Mouse (Mus musculus): ENCODE results near the gene Adk.

The Adk gene

GRCm38 (mm10) chr14:21052112-21052780, at the start of gene Adk, which contains the start of gene Ap3m1:
TSS of gene Adk (plus strand) at chr14:21052574.
TSS of gene Ap3m1 (minus strand) at chr14:21052508.
- peak; percentile 99 for DNase-seq (ENCODE audit: low read depth, low spot score)

GRCm38 (mm10) chr14:21013800-21014334, 38.5 kb upstream of the Adk start:
- peak; percentile 19 for DNase-seq (ENCODE audit: low read depth, low spot score)

GRCm38 (mm10) chr14:21017871-21018270, 34.5 kb upstream of the Adk start:
- no peak for DNase-seq (ENCODE audit: low read depth, low spot score)

- DNase-seq (ENCODE audit: low read depth, low spot score): peak; percentile 61
Measured at GRCm38 (mm10) chr14:21018977-21019376, 33.4 kb upstream of the Adk start.

GRCm38 (mm10) chr14:21020435-21020834, 31.9 kb upstream of the Adk start:
- no peak for DNase-seq (ENCODE audit: low read depth, low spot score)

GRCm38 (mm10) chr14:21027542-21027941, 24.8 kb upstream of the Adk start:
- no peak for DNase-seq (ENCODE audit: low read depth, low spot score)

GRCm38 (mm10) chr14:21029025-21029659, 23.2 kb upstream of the Adk start:
- DNase-seq (ENCODE audit: low read depth, low spot score): no peak

- no peak for DNase-seq (ENCODE audit: low read depth, low spot score)
Measured at GRCm38 (mm10) chr14:21031783-21032511, 20.4 kb upstream of the Adk start.

- DNase-seq (ENCODE audit: low read depth, low spot score): no peak
Measured at GRCm38 (mm10) chr14:21034271-21034670, 18.1 kb upstream of the Adk start.

GRCm38 (mm10) chr14:21034791-21035190, 17.6 kb upstream of the Adk start:
- no peak for DNase-seq (ENCODE audit: low read depth, low spot score)

- DNase-seq (ENCODE audit: low read depth, low spot score): no peak
Measured at GRCm38 (mm10) chr14:21039077-21039476, 13.3 kb upstream of the Adk start.

GRCm38 (mm10) chr14:21039623-21040022, 12.8 kb upstream of the Adk start:
- DNase-seq (ENCODE audit: low read depth, low spot score): no peak

- no peak for DNase-seq (ENCODE audit: low read depth, low spot score)
Measured at GRCm38 (mm10) chr14:21047840-21048239, 4.5 kb upstream of the Adk start.

GRCm38 (mm10) chr14:21048879-21049278, 3.5 kb upstream of the Adk start:
- peak; percentile 62 for DNase-seq (ENCODE audit: low read depth, low spot score)

GRCm38 (mm10) chr14:21050734-21051133, 1.6 kb upstream of the Adk start:
- peak; percentile 69 for DNase-seq (ENCODE audit: low read depth, low spot score)

- no peak for DNase-seq (ENCODE audit: low read depth, low spot score)
Measured at GRCm38 (mm10) chr14:21051380-21052111, 828 bp upstream of the Adk start.

GRCm38 (mm10) chr14:21052781-21053130, 382 bp downstream of the Adk start:
- DNase-seq (ENCODE audit: low read depth, low spot score): no peak

GRCm38 (mm10) chr14:21053151-21053550, 777 bp downstream of the Adk start:
- DNase-seq (ENCODE audit: low read depth, low spot score): no peak

GRCm38 (mm10) chr14:21053586-21053985, 1.2 kb downstream of the Adk start:
- DNase-seq (ENCODE audit: low read depth, low spot score): peak; percentile 12

- DNase-seq (ENCODE audit: low read depth, low spot score): no peak
Measured at GRCm38 (mm10) chr14:21058972-21059371, 6.6 kb downstream of the Adk start.

GRCm38 (mm10) chr14:21062766-21063513, 10.6 kb downstream of the Adk start:
- DNase-seq (ENCODE audit: low read depth, low spot score): no peak
